Mouse (Mus musculus) stomach, postnatal 0 days (tissue): ENCODE data around the gene Pitpnm1.

Experiments
- CTCF ChIP-seq: IDR thresholded peaks from 2 replicates; pipeline ENCODE4 v1.5.1; 2016; ENCODE audit warnings: antibody characterized with exemption, low read depth, mild to moderate bottlenecking, moderate library complexity
- EP300 ChIP-seq: optimal IDR thresholded peaks from 2 replicates; pipeline ENCODE3; 2016; ENCODE audit warnings: antibody characterized with exemption

- TF ChIP-seq CTCF (no peak; the same call in 1 of the 2 replicates), EP300 (no peak)
Measured at GRCm38 (mm10) chr19:4097441-4097825, 2.4 kb upstream of the Pitpnm1 start.
